Mouse (Mus musculus): ENCODE data around the gene Arf6.
"Not testable (repeated sequence)": the region's sequence is repeated elsewhere in the genome, so short reads cannot be mapped to it uniquely, and the experiment has no call there.

GRCm38 (mm10) chr12:69386281-69386732, 14.4 kb downstream of the Arf6 start:
- TF ChIP-seq POLR2A (IDR thresholded peaks at IDR 0.05; ENCODE audit: borderline replicate concordance, insufficient read depth, low read length); CTCF (IDR thresholded peaks at IDR 0.05; ENCODE audit: borderline replicate concordance, insufficient read depth, low read depth, low read length): not testable (repeated sequence)

All from cerebellum, adult 2 months (tissue).